Mouse (Mus musculus): Measurements from ENCODE around the gene Focad.

DNA sequence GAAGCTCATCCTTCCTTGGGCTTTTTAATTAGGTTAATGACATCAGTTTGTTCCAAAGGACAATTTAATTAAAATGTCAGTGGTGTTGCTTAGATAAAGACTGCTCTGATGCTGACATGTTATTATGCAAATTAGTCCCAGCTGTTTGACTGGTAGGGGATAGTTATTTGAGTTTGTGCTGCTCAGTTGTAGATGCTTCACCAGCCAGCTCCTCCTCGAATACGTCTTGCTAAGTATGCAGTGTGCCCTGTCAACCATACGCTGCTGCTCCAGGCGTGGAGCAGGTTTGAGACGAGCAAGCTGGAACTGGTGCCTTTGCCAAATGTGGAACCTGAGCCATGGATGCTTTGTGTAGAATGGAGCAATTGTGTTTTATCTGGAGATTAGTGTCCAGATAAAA is 243.7 kb downstream of the Focad start:
- no peak for TF ChIP-seq CTCF (IDR thresholded peaks at IDR 0.05; ENCODE audit: extremely low read depth, insufficient read depth, low read length)
- no peak for TF ChIP-seq POLR2A (IDR thresholded peaks at IDR 0.05; ENCODE audit: extremely low read depth, insufficient read depth, low read length)
